Mouse (Mus musculus): Measurements from ENCODE around the gene Bud23. TPM values are rescaled to one million over a fixed set of nuclear protein-coding genes. Genes with fewer than 3 reads are reported as not detected.

Gene Bud23
- total and polyA plus RNA-seq, 3 experiments: 101 to 222 TPM; not detected in 1

GRCm38 (mm10) chr5:135021814-135022213 lies 42.9 kb downstream of the Bud23 start:
- peaks cover 0 to 14% of the 10 kb centered on the region in 2 experiments; a peak in 2 of 4 replicates for H3K36me3 ChIP-seq (ENCODE audit: control insufficient read depth in 1 of 2, insufficient read depth in 2 of 2, low read length in 2 of 2)
- H3K79me2 ChIP-seq (ENCODE audit: control insufficient read depth, insufficient read depth, low read length, poor library complexity): peaks cover 2% of the 10 kb centered on the region; the same call in 1 of the 2 replicates
- no peak for DNase-seq (ENCODE audit: low read depth, low spot score)
- TF ChIP-seq GABPA (IDR thresholded peaks at IDR 0.05; ENCODE audit: low read depth, low read length): no peak
- no peak for TF ChIP-seq E2F4 (IDR thresholded peaks at IDR 0.05; ENCODE audit: borderline replicate concordance, low read depth, low read length)
- TF ChIP-seq ZKSCAN1 (IDR thresholded peaks at IDR 0.05; ENCODE audit: low read depth, low read length): no peak
- no peak for TF ChIP-seq MEF2A (IDR thresholded peaks at IDR 0.05; ENCODE audit: extremely low read depth, insufficient replicate concordance, low read depth, low read length, poor library complexity, severe bottlenecking)
- no peak for TF ChIP-seq MXI1 (IDR thresholded peaks at IDR 0.05; ENCODE audit: low read depth, low read length)
- TF ChIP-seq POLR2AphosphoS2 (IDR thresholded peaks at IDR 0.05; ENCODE audit: low read length): no peak
- no peak for TF ChIP-seq MYB (IDR thresholded peaks at IDR 0.05; ENCODE audit: low read depth, low read length)
- no peak for TF ChIP-seq TBP (IDR thresholded peaks at IDR 0.05; ENCODE audit: low read depth, low read length)
- TF ChIP-seq ZC3H11A (IDR thresholded peaks at IDR 0.05; ENCODE audit: low read depth, low read length): no peak
- no peak for TF ChIP-seq GATA1 (IDR thresholded peaks at IDR 0.05; ENCODE audit: low read depth, low read length)
- TF ChIP-seq MYC (IDR thresholded peaks at IDR 0.05; ENCODE audit: low read depth, low read length): no peak
- H3K27me3 ChIP-seq (ENCODE audit: control insufficient read depth in 1 of 2, insufficient read depth in 2 of 2, low read length in 2 of 2): no peaks in the 10 kb centered on the region
- no peak overlapping the region for H3K9ac ChIP-seq (ENCODE audit: control insufficient read depth, low read depth, low read length, poor library complexity, severe bottlenecking)
- no peaks in the 10 kb centered on the region for H3K9me3 ChIP-seq (replicated peaks; ENCODE audit: insufficient read depth, low read length)
- H3K4me1 ChIP-seq (ENCODE audit: control insufficient read depth in 1 of 2, insufficient read depth in 2 of 2, low read length in 2 of 2): peaks cover 10 to 25% of the 10 kb centered on the region in 2 experiments
- H3K27ac ChIP-seq (ENCODE audit: control insufficient read depth, low read depth, low read length): no peak overlapping the region
- no peak overlapping the region for H3K4me3 ChIP-seq (ENCODE audit: control insufficient read depth in 1 of 2, insufficient read depth in 1 of 2, low read depth in 2 of 2, low read length in 2 of 2)

- no peak overlapping the region for H3K9ac ChIP-seq (ENCODE audit: control insufficient read depth, low read depth, low read length, poor library complexity, severe bottlenecking)
- no peaks in the 10 kb centered on the region for H3K79me2 ChIP-seq (ENCODE audit: control insufficient read depth, insufficient read depth, low read length, poor library complexity)
- no peak overlapping the region for H3K4me3 ChIP-seq (ENCODE audit: control insufficient read depth in 1 of 2, insufficient read depth in 1 of 2, low read depth in 2 of 2, low read length in 2 of 2)
- H3K4me1 ChIP-seq (ENCODE audit: control insufficient read depth in 1 of 2, insufficient read depth in 2 of 2, low read length in 2 of 2): peaks cover 0 to 3% of the 10 kb centered on the region in 2 experiments; a peak in 1 of 4 replicates
- DNase-seq (ENCODE audit: low read depth, low spot score): no peak
- H3K27me3 ChIP-seq (ENCODE audit: control insufficient read depth in 1 of 2, insufficient read depth in 2 of 2, low read length in 2 of 2): no peaks in the 10 kb centered on the region
- H3K27ac ChIP-seq (ENCODE audit: control insufficient read depth, low read depth, low read length): no peak overlapping the region
- TF ChIP-seq SMC3 (IDR thresholded peaks at IDR 0.05; ENCODE audit: low read depth, low read length) (peak; percentile 19; the same call in 1 of the 2 replicates), TCF12 (IDR thresholded peaks at IDR 0.05; ENCODE audit: low read depth, low read length) (no peak), CTCF (IDR thresholded peaks at IDR 0.05 in 2 of 3, conservative IDR thresholded peaks at IDR 0.05 in 1 of 3; ENCODE audit: control insufficient read depth in 1 of 3, insufficient read depth in 1 of 3, low read depth in 2 of 3, low read length in 3 of 3, poor library complexity in 1 of 3, severe bottlenecking in 1 of 3) (peak; percentile 26 to 55 (median 40); a peak in 5 of 6 replicates)
- no peaks in the 10 kb centered on the region for H3K9me3 ChIP-seq (replicated peaks; ENCODE audit: insufficient read depth, low read length)
- no peaks in the 10 kb centered on the region for H3K36me3 ChIP-seq (ENCODE audit: control insufficient read depth in 1 of 2, insufficient read depth in 2 of 2, low read length in 2 of 2)
Observed at GRCm38 (mm10) chr5:135016224-135016759, 48.5 kb downstream of the Bud23 start.

GRCm38 (mm10) chr5:135015497-135015896 lies 49.3 kb downstream of the Bud23 start:
- peak; percentile 87 for DNase-seq (ENCODE audit: low read depth, low spot score)
- Histone ChIP-seq H3K27ac (ENCODE audit: control insufficient read depth, low read depth, low read length) (no peak overlapping the region), H3K36me3 (ENCODE audit: control insufficient read depth in 1 of 2, insufficient read depth in 2 of 2, low read length in 2 of 2) (no peaks in the 10 kb centered on the region; a peak in 1 of 4 replicates), H3K4me1 (ENCODE audit: control insufficient read depth in 1 of 2, insufficient read depth in 2 of 2, low read length in 2 of 2) (peaks cover 0 to 5% of the 10 kb centered on the region in 2 experiments; a peak in 1 of 4 replicates), H3K9me3 (replicated peaks; ENCODE audit: insufficient read depth, low read length) (no peaks in the 10 kb centered on the region), H3K4me3 (ENCODE audit: control insufficient read depth in 1 of 2, insufficient read depth in 1 of 2, low read depth in 2 of 2, low read length in 2 of 2) (no peak overlapping the region), H3K79me2 (ENCODE audit: control insufficient read depth, insufficient read depth, low read length, poor library complexity) (peaks cover 2% of the 10 kb centered on the region; the same call in 1 of the 2 replicates), H3K9ac (ENCODE audit: control insufficient read depth, low read depth, low read length, poor library complexity, severe bottlenecking) (no peak overlapping the region), H3K27me3 (ENCODE audit: control insufficient read depth in 1 of 2, insufficient read depth in 2 of 2, low read length in 2 of 2) (no peaks in the 10 kb centered on the region)
- TF ChIP-seq SMC3 (IDR thresholded peaks at IDR 0.05; ENCODE audit: low read depth, low read length): peak; percentile 74
- TF ChIP-seq HCFC1 (IDR thresholded peaks at IDR 0.05; ENCODE audit: low read depth, low read length): no peak
- TF ChIP-seq MAZ (IDR thresholded peaks at IDR 0.05; ENCODE audit: low read depth, low read length): peak; percentile 79; the same call in 1 of the 2 replicates
- peak; percentile 88 for TF ChIP-seq RAD21 (IDR thresholded peaks at IDR 0.05; ENCODE audit: low read depth, low read length)
- peak; percentile 59 for TF ChIP-seq ZC3H11A (IDR thresholded peaks at IDR 0.05; ENCODE audit: low read depth, low read length)
- TF ChIP-seq CTCF (IDR thresholded peaks at IDR 0.05 in 2 of 3, conservative IDR thresholded peaks at IDR 0.05 in 1 of 3; ENCODE audit: control insufficient read depth in 1 of 3, insufficient read depth in 1 of 3, low read depth in 2 of 3, low read length in 3 of 3, poor library complexity in 1 of 3, severe bottlenecking in 1 of 3): peak; percentile 97 to 98 (median 98)
- TF ChIP-seq SIN3A (IDR thresholded peaks at IDR 0.05; ENCODE audit: low read length): no peak
- no peak for TF ChIP-seq POLR2AphosphoS5 (IDR thresholded peaks at IDR 0.05; ENCODE audit: borderline replicate concordance, low read depth, low read length)
